7 mouse cellular contexts compared by ENCODE assay signal in the genomic region with DNA sequence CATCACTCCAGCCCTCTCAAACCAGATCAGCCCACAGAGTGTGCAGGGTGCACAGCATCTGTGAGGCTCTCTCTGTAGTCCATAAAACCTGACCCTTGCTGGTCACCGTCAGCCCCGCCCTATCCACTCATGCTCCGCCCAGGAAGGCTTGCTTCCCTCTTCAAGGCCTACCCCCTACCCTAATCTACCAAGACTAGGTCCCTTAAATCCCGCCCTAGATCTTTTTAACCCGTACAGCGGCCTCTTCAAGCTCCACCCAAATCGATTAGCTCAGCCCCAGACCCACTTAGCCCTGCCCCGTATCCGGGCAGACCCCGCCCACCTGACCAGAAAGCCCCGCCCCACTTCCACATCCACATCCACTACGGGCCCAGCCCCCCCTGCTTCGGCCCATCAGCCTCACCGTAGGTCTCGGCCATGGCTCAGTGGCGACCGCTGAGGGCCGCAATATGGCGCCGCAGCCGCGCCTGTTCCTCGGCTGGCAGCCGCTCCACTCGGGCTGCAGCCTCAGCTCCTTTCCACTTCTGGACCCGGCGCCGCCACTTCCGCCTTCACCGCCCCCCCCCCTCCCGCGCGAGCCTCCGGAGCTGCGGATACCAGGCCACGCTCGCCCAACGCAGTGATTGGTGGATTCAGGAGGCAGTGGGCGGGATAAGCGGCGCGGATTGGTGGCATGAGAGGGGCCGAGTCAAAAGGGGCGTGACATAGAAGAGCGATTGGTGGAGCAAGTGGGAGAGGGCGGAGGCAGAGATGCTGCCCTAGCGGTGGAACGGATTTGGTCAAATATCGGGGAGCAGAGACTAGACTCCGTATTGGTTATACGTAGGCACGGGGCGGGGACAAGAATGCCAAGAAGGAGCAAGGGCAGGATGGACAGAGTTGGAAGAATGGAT. TPM values are rescaled to one million over a fixed set of nuclear protein-coding genes. Genes with fewer than 3 reads are reported as not detected.
DNase-seq lines count a peak whose midpoint lies in the region; ATAC-seq lines count a peak whose summit lies in the region.

TSS of gene Rab4b (minus strand) at position 573 of the 893 bp plus-strand sequence.

- WGBS in intestine, embryonic 15.5 days: under 1% methylated on average over 53 of the region's 53 CpGs
- WGBS in midbrain, embryonic 10.5 days: 0% methylated on average over 53 of the region's 53 CpGs

- intact Hi-C loops in gastrocnemius, postnatal 36 days (cut with DNase I): no loop called here
- intact Hi-C loops in left cerebral cortex, postnatal 25 days (cut with DNase I): loop anchor here (1.0 to 2.0 kb wide), 2 partner anchors 16 to 54 kb away; partner anchors contain the start of gene BC024978

- DNase-seq in adrenal gland, adult 2 months: peak; percentile 99
- DNase-seq in embryo, embryonic 11.5 days (ENCODE audit: low read depth, low spot score): peak; percentile 100
- DNase-seq in gastrocnemius, postnatal 36 days: peak; percentile 98 to 99
- peak; percentile 99 to 100 for DNase-seq in left cerebral cortex, postnatal 25 days (ENCODE audit: low spot score in 2 of 2)
- peak; percentile 100 for DNase-seq in midbrain, embryonic 10.5 days (ENCODE audit: low spot score)
- DNase-seq in right cerebral cortex, postnatal 4 days: peak; percentile 97

- peaks cover 13% of the 10 kb centered on the region; the same call in 1 of the 2 replicates for H3K4me1 ChIP-seq in intestine, embryonic 15.5 days (replicated peaks)
- peaks cover 26% of the 10 kb centered on the region for H3K4me1 ChIP-seq in midbrain, embryonic 10.5 days

- peak; percentile 98 for ATAC-seq in intestine, embryonic 15.5 days

- H3K36me3 ChIP-seq in intestine, embryonic 15.5 days: no peaks in the 10 kb centered on the region
- H3K36me3 ChIP-seq in midbrain, embryonic 10.5 days: peaks cover 33% of the 10 kb centered on the region

- H3K9me3 ChIP-seq in intestine, embryonic 15.5 days: no peaks in the 10 kb centered on the region
- 0 out of 2 replicates have a peak, but pooled peaks cover 3% of the 10 kb centered on the region for H3K9me3 ChIP-seq in midbrain, embryonic 10.5 days (replicated peaks)

- H3K27ac ChIP-seq in intestine, embryonic 15.5 days: peak within 1 kb of the TSS; percentile 94
- peak within 1 kb of the TSS; percentile 89 for H3K27ac ChIP-seq in midbrain, embryonic 10.5 days (replicated peaks)

- H3K27me3 ChIP-seq in intestine, embryonic 15.5 days (replicated peaks): no peaks in the 10 kb centered on the region
- no peaks in the 10 kb centered on the region for H3K27me3 ChIP-seq in midbrain, embryonic 10.5 days (ENCODE audit: low read depth, poor library complexity, severe bottlenecking)

- H3K4me3 ChIP-seq in intestine, embryonic 15.5 days (replicated peaks): peak within 1 kb of the TSS; percentile 74
- H3K4me3 ChIP-seq in midbrain, embryonic 10.5 days: peak within 1 kb of the TSS; percentile 78

- peak within 1 kb of the TSS; percentile 62 for H3K9ac ChIP-seq in intestine, embryonic 15.5 days

- peak within 1 kb of the TSS; percentile 62 for H3K4me2 ChIP-seq in intestine, embryonic 15.5 days (replicated peaks)

RNA-seq across cellular contexts. Expression of gene Rab4b, which starts in this region (rescaled TPM):
- 10 to 100 TPM; 53.2 to 60.9 TPM for total RNA-seq in adrenal gland, adult 2 months (2021)
- 86.9 and 97.4 TPM in 2 replicates for polyA plus RNA-seq in adrenal gland, adult 2 months (2012; rRNA removed)
- 1 to 10 TPM; 8.5 to 9.3 TPM for total RNA-seq in gastrocnemius, postnatal 36 days (2021)
- polyA plus RNA-seq in intestine, embryonic 15.5 days (2015; fragmentation: Nextera tagmentation; extraction: Ambion mirVana): 65.4 and 66.3 TPM in 2 replicates
- 10 to 100 TPM; 85.3 to 91.2 TPM for total RNA-seq in left cerebral cortex, postnatal 25 days (2021)
- 69.0 and 71.0 TPM in 2 replicates for polyA plus RNA-seq in midbrain, embryonic 10.5 days (2016; fragmentation: Nextera tagmentation; extraction: Ambion mirVana)

Comparison
In these comparisons a context has a peak if more than half of its experiments do, and no peak if none do; other contexts are left out.
1. Peak in every context shown above with its lines: DNase-seq, ATAC-seq, H3K4me3 ChIP-seq and H3K27ac ChIP-seq.
2. RNA of gene Rab4b (total RNA-seq): 85.3 to 91.2 TPM in left cerebral cortex, postnatal 25 days and 53.2 to 60.9 TPM in adrenal gland, adult 2 months; 8.5 to 9.3 TPM in gastrocnemius, postnatal 36 days; every median in the first group is over 4 times any median in the second.